Mouse (Mus musculus) adrenal gland, postnatal 25 days (tissue): Measurements from ENCODE around the gene Denr. TPM values are rescaled to one million over a fixed set of nuclear protein-coding genes. Genes with fewer than 3 reads are reported as not detected.
A peak's percentile ranks its signal among the peaks of the same experiment; 100 is the strongest.

Experiments used
- DNase-seq: peaks from one replicate; pipeline ENCODE4 v3.0.0; 2021; ENCODE audit warnings: mixed read lengths
- total RNA-seq: library from RNA; stranded (reverse); gene quantifications from 2 replicates; pipeline ENCODE4 v1.2.3, GENCODE M21; 2021

Gene Denr
- total RNA-seq, 1 experiment from 2014 or later: 65.3 TPM

GRCm38 (mm10) chr5:123972453-123972852 is 65.5 kb downstream of the Denr start:
- DNase-seq: no peak

- peak; percentile 85 for DNase-seq
These were observed 66.6 kb downstream of the Denr start, which contains the start of gene Hip1r for GRCm38 (mm10) chr5:123973299-123974178. TSS of gene Hip1r (plus strand) at chr5:123973628.

DNA sequence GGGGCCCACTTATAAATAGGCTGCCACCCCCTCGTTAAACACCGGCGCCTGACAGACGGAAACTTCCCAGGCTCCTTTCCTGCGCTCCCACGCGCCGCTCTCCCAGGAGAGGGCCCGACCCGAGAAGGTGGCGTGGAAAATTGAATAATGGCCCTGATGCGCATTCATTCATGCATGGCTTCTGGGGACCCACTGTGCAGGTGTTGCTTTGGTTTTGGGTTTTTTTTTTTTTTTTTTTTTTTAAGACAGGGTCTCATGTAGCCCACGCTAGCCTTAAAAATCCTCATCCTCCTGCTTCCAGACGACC is 67.2 kb downstream of the Denr start:
- no peak for DNase-seq

DNA sequence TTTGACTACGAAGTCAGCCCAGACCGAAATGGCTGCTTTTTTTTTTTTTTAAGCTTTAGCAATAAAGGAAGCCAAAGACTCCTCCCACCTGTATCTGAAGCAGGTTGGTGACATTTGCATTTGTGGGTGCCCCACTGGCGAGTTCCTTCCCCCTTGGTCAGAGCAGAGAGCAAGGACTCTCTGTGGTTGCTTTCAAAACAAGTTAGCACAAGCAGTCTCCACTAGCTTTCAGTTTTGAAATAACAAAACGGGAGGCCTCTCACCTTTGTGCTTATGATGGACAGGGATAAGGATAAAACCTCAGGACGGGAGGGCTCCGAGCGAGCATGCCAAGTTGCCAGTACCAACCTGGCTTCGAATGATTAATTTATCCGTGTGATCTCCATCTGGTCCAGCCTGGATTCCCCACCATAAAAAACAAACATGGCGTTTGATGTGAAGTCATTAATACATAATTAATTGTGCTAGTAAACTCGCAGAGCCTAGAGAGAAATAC is 67.7 kb downstream of the Denr start:
- no peak for DNase-seq

- no peak for DNase-seq
These were observed 68.7 kb downstream of the Denr start for GRCm38 (mm10) chr5:123975668-123976180.

GRCm38 (mm10) chr5:123977231-123977630 is 70.3 kb downstream of the Denr start:
- DNase-seq: no peak

DNA sequence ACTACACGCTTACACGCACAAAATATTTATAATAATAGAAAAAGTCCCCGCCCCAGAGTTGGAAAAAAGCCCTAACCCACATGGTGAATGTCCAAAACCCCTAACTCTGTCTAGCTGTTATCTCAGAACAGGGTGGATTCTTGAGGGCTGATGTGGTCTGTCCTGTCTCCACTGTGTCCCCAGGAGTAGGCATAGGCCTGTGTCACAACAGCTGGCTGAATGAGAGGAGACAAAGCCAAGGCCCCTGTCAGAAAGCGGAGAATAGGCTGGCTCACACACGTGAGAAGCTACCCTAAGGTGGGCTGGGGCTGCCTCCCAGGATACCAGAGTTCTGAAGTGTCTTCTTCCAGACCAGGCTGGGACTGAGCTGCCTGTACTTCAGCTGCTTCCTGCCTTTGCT is 71.2 kb downstream of the Denr start:
- no peak for DNase-seq

Other genes starting within 250 kb of the Denr start
- gene Clip1, start 222.6 kb upstream of the Denr start, total RNA-seq: 87.4 and 103 TPM in 2 replicates
- 52.9 and 57.5 TPM in 2 replicates for gene Zcchc8, start 186.1 kb upstream of the Denr start, total RNA-seq
- gene Rsrc2, start 157.8 kb upstream of the Denr start, total RNA-seq: 96.8 and 108 TPM in 2 replicates
- 7.1 and 7.2 TPM in 2 replicates for gene Kntc1, start 157.5 kb upstream of the Denr start, total RNA-seq
- 0.48 and 1.4 TPM in 2 replicates for gene Hcar2, start 41.7 kb upstream of the Denr start, total RNA-seq
- gene Hcar1, start 27.2 kb upstream of the Denr start, total RNA-seq: 3.7 and 5.3 TPM in 2 replicates
- gene Gm43518, start 20.2 kb downstream of the Denr start, total RNA-seq: 1.9 TPM in 1 of 2 replicates, not detected in the other
- 4.9 and 5.0 TPM in 2 replicates for gene Ccdc62, start 23.5 kb downstream of the Denr start, total RNA-seq
- gene Hip1r, start 66.5 kb downstream of the Denr start, total RNA-seq: 17.9 and 18.3 TPM in 2 replicates
- 75.2 and 101 TPM in 2 replicates for gene Vps37b, start 125.1 kb downstream of the Denr start, total RNA-seq
- 10.8 and 11.8 TPM in 2 replicates for gene Abcb9, start 188.6 kb downstream of the Denr start, total RNA-seq
- 44.7 and 55.0 TPM in 2 replicates for gene Ogfod2, start 205.1 kb downstream of the Denr start, total RNA-seq
- gene Arl6ip4, start 208.9 kb downstream of the Denr start, total RNA-seq: 56.9 and 86.5 TPM in 2 replicates